Mouse (Mus musculus) megakaryocyte progenitor cell, adult 5-6 weeks (primary cell): ENCODE data around the gene Hopx. TPM values are rescaled to one million over a fixed set of nuclear protein-coding genes. Genes with fewer than 3 reads are reported as not detected.

Experiments used
- ATAC-seq: replicated peaks from 2 replicates; pipeline ENCODE4 v1.8.0; 2016; ENCODE audit warnings: mild to moderate bottlenecking, moderate TSS enrichment, inconsistent platforms; ENCODE audit not compliant: poor library complexity
- total RNA-seq, 2 experiments: library from RNA; stranded (forward) in 1 of 2; stranded (reverse) in 1 of 2; fragments of 157-497, 149-512 nt in 1 of 2; fragments of 200-1000 nt in 1 of 2; gene quantifications; 2 replicates each; pipeline versions ENCODE4 v1.2.3 to v1.2.4; 2015 to 2017

The Hopx gene
- total RNA-seq (2015) (5.5 TPM in 2 replicates), total RNA-seq (2017) (1.5 and 3.2 TPM in 2 replicates)

DNA sequence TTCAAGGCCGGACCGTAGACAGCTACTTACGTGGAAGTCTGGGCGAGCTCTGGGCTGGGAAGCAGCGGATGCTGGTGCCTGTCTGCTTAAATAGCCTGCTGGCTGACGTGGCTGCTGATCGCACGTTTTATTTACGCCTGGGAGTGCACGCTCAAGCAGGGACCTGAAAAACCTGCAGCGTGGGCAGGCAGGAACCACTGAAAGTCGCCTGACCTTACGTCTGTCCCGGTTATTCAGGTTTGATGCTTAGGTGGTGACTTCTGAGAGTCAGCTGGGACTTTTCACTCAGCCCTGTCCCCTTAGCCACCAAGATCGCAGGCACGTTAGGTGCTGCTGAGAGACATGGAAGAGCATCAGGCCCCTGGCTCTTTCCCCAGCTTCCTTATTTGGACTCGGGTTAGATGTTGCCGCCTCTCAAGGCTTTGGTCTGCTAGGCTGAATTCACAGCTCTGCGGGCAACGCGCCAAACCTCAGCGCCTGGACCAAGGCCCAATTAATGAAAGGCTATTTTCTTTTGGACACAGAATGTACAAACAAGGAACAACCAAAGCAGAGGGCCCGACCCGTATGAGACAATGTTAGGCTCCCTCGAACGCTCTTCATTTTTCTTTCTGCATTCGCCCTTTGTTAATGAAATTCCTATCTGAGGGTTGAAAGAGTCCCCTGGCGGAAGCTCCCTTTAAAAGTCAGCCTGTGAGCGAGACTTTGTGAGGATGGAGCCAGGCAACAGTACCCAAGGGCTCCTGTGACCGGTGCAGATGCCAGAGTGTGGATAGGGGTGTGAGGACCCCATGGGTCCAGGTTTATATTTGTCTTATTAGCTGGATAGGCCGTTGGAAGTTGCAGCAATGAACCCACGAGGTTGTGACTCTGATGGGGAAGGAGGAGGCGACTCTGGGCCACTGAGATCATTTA is at the start of gene Hopx:
Hopx (minus strand) TSS at position 305 of the 915 bp plus-strand sequence.
- ATAC-seq, result peak; percentile 41; the same call in 1 of the 2 replicates

GRCm38 (mm10) chr5:77163597-77163996 is 48.7 kb upstream of the Hopx start:
- ATAC-seq, result no peak

GRCm38 (mm10) chr5:77162566-77162965 is 47.6 kb upstream of the Hopx start:
- peak; percentile 66 for ATAC-seq

- ATAC-seq, result no peak
These were observed 43.0 kb upstream of the Hopx start for GRCm38 (mm10) chr5:77157777-77158540.

- no peak for ATAC-seq
These were observed 42.0 kb upstream of the Hopx start for GRCm38 (mm10) chr5:77156938-77157337.

DNA sequence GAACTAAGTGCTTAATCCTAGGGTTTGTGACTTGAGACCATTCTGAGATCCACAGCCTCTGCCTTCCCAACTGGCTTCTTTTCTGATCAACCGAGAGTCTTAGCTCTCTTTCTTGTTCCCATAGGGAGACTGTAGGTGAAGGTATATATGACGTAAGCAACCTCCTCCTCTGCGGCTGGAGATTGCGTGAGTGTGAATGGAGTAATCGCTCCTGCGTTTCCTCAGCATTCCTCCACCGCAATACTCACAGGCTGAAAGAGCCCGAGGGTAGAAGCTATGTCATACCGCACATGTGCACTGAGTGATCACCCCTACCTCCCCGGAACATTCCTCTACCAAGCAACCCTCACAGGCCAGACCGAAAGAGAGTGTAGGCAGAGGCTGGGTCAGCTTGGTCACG is 40.6 kb upstream of the Hopx start:
- peak; percentile 81 for ATAC-seq

- ATAC-seq, result peak; percentile 59
These were observed 39.9 kb upstream of the Hopx start for GRCm38 (mm10) chr5:77154812-77155211.

DNA sequence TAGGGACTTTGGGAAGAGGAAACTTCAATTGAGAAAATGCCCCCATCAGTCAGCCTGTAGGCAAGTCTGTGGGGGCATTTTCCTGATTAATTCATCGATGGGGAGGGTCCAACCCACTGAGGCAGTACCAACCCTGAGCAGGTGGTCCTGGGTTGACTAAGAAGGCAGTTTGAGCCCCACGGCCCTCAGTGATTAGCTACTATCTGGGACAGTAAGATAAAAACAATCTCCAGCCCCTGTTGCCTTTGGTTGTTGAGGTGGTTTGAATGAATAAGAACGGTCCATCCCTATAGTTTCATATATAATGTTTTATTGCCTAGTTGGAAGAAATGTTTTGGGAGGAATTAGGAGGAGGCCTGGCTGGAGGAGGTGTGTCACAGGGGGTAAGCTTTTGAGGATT is 36.8 kb upstream of the Hopx start:
- no peak for ATAC-seq

DNA sequence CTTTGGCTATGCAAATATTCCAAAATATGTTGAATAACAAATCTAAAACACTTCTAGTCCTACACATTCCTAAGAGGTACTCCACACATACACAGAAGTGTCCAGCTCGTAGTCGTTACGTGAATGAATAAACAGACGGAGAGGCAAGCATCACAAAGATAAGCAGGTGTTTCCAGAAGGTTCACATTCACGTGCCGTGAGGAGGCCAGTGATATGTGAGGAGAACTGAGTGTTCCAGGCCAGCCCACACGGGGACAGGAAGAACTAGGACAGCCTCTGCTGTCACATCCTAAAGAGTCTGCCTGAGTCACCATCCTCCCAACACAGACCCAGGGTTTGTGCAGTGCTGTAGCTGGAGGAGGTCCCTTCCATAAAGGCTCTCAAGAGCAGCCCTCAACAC is 36.2 kb upstream of the Hopx start:
- ATAC-seq, result no peak

- peak; percentile 75 for ATAC-seq
These were observed 33.2 kb upstream of the Hopx start for GRCm38 (mm10) chr5:77148021-77148621.

DNA sequence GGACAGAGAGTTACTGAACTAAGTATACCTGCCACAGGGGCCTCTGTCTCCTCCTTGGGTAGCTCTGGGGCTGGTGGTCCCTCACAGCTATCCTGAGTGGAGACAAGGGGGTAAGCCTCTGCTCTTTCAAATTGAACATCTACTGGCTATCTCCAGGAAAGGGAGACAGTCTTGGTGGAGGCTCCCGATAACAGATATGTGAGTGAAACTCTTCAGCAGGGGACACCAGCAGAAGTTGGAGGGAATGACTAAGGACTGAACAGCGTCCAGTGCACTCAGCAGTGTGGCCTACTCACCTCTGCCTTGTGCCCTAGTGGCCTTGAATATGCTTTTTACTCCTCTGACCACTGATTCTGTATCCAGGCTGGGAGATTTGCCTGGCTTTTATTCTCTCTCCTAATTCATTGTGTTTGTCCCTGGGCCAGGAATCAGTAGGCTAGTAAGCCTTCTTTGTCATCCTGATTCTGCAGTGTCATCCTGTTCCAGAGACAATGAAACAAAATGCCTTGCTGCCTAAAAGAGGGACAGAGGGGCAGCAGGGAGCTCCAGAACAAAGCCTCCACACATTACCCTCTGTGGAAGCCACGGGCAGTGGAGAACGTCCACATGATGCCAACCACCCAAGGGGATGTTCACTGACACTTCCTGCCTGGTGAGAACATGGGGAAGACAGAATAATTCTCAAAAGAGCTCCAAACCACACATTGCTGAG is 31.7 kb upstream of the Hopx start:
- ATAC-seq, result no peak

GRCm38 (mm10) chr5:77144647-77145046 is 29.7 kb upstream of the Hopx start:
- no peak for ATAC-seq

- no peak for ATAC-seq
These were observed 28.2 kb upstream of the Hopx start for GRCm38 (mm10) chr5:77143076-77143475.

- ATAC-seq, result no peak
These were observed 26.4 kb upstream of the Hopx start for GRCm38 (mm10) chr5:77141336-77141735.

GRCm38 (mm10) chr5:77140861-77141260 is 25.9 kb upstream of the Hopx start:
- no peak for ATAC-seq

GRCm38 (mm10) chr5:77140108-77140507 is 25.2 kb upstream of the Hopx start:
- peak; percentile 91 for ATAC-seq

DNA sequence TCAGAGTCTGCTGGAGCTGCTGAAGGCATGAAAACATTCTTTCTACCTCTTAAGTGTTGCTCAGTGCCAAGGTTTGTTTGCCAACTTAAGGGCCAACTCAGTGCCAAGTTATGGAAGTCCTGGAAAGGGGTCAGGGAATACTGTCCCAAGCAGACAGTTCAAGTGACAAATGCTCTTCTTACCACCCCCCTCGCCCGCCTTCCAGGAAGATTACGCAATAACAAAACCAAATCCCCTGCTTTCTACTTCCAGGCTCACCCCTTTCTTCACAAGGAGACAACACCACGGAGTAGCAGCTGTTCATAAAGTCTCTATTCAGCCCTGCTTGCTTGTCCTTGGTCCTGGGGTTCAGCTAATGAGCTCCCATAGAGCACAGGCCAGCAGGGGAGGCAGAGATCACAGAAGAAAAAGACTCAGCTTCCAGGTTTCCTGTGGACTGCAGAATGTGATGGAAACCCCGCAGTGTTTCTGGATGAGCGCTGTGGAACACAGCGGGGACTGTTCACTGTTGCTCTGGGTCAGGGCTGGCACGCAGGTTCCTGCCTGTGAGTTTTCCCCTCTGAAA is 22.9 kb upstream of the Hopx start:
- no peak for ATAC-seq

DNA sequence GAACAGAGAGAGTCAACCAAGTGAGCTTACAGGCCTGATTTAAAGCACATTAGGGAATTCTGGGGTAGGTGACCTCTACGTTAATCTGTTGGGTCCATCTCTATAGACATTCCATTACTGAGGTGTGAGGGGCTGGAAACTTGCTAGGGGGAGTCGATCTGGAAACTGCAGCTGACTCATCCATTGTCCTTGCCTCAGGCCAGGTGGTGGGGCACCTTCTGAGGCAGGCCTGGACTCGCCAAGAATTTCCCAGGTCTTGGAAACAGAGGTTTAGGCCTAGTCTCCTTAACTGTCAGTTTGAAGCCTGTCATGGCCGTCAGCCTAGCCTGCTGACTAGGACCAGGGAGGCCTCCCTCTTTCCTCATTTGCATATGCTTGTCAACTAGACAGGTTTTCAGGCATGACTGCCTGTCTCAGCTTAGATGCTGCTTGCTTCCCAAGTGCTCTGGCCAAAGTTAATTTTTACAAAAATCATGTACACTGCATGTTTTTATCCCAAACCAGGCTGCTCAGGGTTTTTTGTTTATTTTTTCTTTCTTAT is 21.8 kb upstream of the Hopx start:
- ATAC-seq, result no peak

GRCm38 (mm10) chr5:77134961-77135360 is 20.0 kb upstream of the Hopx start:
- no peak for ATAC-seq

DNA sequence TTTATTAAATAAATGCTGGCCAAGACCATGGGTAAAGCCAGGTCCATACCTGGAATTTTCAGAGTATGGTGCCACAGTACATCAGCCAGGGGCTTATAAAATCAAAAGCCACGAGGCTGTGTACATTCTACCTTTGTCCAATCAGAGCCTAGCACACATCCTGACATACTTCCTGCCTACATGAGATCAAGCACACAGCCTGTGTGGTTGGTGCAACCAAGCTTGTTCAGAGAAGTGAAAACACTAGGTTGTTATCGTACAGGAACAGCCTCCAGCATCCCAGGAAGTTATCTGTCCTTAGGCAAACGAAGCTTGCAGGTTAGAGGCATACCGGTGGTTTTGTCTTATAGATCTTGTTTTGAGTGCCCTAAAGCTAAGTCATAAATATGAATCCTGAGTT is 19.5 kb upstream of the Hopx start:
- peak; percentile 96 for ATAC-seq
